Mouse (Mus musculus): Measurements from ENCODE around the gene Diaph2. TPM values are rescaled to one million over a fixed set of nuclear protein-coding genes. Genes with fewer than 3 reads are reported as not detected.

Gene Diaph2
- polyA plus RNA-seq, 1 experiment from 2014 or later = 3.4 TPM

GRCm38 (mm10) chrX:130423134-130423533 lies 673.6 kb downstream of the Diaph2 start:
- no peaks in the 10 kb centered on the region for H3K36me3 ChIP-seq (ENCODE audit: control insufficient read depth, insufficient read depth, low read length)
- no peak overlapping the region for H3K27ac ChIP-seq (ENCODE audit: low read length)
- H3K9ac ChIP-seq (ENCODE audit: low read depth, low read length) = no peak overlapping the region
- H3K4me1 ChIP-seq (ENCODE audit: control insufficient read depth, insufficient read depth, low read length) = no peaks in the 10 kb centered on the region
- no peaks in the 10 kb centered on the region for H3K9me3 ChIP-seq (replicated peaks; ENCODE audit: control insufficient read depth, low read length, poor library complexity, severe bottlenecking)
- no peaks in the 10 kb centered on the region for H3K27me3 ChIP-seq (ENCODE audit: control insufficient read depth, insufficient read depth, low read depth, low read length)
- no peak overlapping the region for H3K4me3 ChIP-seq (ENCODE audit: low read depth, low read length)
- ATAC-seq = no peak
- no peak overlapping the region for H3K4me2 ChIP-seq (ENCODE audit: low read length)
- WGBS = 75% methylated on average over 2 of the region's 2 CpGs

- Histone ChIP-seq H3K27me3 (ENCODE audit: control insufficient read depth, insufficient read depth, low read depth, low read length) (no peaks in the 10 kb centered on the region), H3K4me1 (ENCODE audit: control insufficient read depth, insufficient read depth, low read length) (no peaks in the 10 kb centered on the region), H3K4me2 (ENCODE audit: low read length) (no peak overlapping the region), H3K9ac (ENCODE audit: low read depth, low read length) (no peak overlapping the region), H3K9me3 (replicated peaks; ENCODE audit: control insufficient read depth, low read length, poor library complexity, severe bottlenecking) (no peaks in the 10 kb centered on the region), H3K36me3 (ENCODE audit: control insufficient read depth, insufficient read depth, low read length) (no peaks in the 10 kb centered on the region), H3K27ac (ENCODE audit: low read length) (no peak overlapping the region), H3K4me3 (ENCODE audit: low read depth, low read length) (no peak overlapping the region)
- no peak for ATAC-seq
- 34% methylated on average over 4 of the region's 4 CpGs for WGBS
Measured at GRCm38 (mm10) chrX:130451822-130452487, 702.4 kb downstream of the Diaph2 start.

GRCm38 (mm10) chrX:130452488-130452823 lies 702.9 kb downstream of the Diaph2 start:
- H3K9me3 ChIP-seq (replicated peaks; ENCODE audit: control insufficient read depth, low read length, poor library complexity, severe bottlenecking) = no peaks in the 10 kb centered on the region
- H3K4me3 ChIP-seq (ENCODE audit: low read depth, low read length) = no peak overlapping the region
- no peak overlapping the region for H3K9ac ChIP-seq (ENCODE audit: low read depth, low read length)
- no peak for ATAC-seq
- no peak overlapping the region for H3K27ac ChIP-seq (ENCODE audit: low read length)
- WGBS = 57% methylated on average over 4 of the region's 4 CpGs
- H3K4me1 ChIP-seq (ENCODE audit: control insufficient read depth, insufficient read depth, low read length) = no peaks in the 10 kb centered on the region
- H3K36me3 ChIP-seq (ENCODE audit: control insufficient read depth, insufficient read depth, low read length) = no peaks in the 10 kb centered on the region
- no peak overlapping the region for H3K4me2 ChIP-seq (ENCODE audit: low read length)
- no peaks in the 10 kb centered on the region for H3K27me3 ChIP-seq (ENCODE audit: control insufficient read depth, insufficient read depth, low read depth, low read length)

GRCm38 (mm10) chrX:130473133-130473532 lies 723.6 kb downstream of the Diaph2 start:
- Histone ChIP-seq H3K4me3 (ENCODE audit: low read depth, low read length) (no peak overlapping the region), H3K36me3 (ENCODE audit: control insufficient read depth, insufficient read depth, low read length) (no peaks in the 10 kb centered on the region), H3K4me2 (ENCODE audit: low read length) (no peak overlapping the region), H3K9me3 (replicated peaks; ENCODE audit: control insufficient read depth, low read length, poor library complexity, severe bottlenecking) (no peaks in the 10 kb centered on the region), H3K4me1 (ENCODE audit: control insufficient read depth, insufficient read depth, low read length) (no peaks in the 10 kb centered on the region), H3K27ac (ENCODE audit: low read length) (no peak overlapping the region), H3K27me3 (ENCODE audit: control insufficient read depth, insufficient read depth, low read depth, low read length) (no peaks in the 10 kb centered on the region), H3K9ac (ENCODE audit: low read depth, low read length) (no peak overlapping the region)
- no peak for ATAC-seq
- 42% methylated on average over 2 of the region's 2 CpGs for WGBS

- H3K4me1 ChIP-seq (ENCODE audit: control insufficient read depth, insufficient read depth, low read length) = no peaks in the 10 kb centered on the region
- no peak overlapping the region for H3K9ac ChIP-seq (ENCODE audit: low read depth, low read length)
- no peaks in the 10 kb centered on the region for H3K36me3 ChIP-seq (ENCODE audit: control insufficient read depth, insufficient read depth, low read length)
- H3K9me3 ChIP-seq (replicated peaks; ENCODE audit: control insufficient read depth, low read length, poor library complexity, severe bottlenecking) = no peaks in the 10 kb centered on the region
- no peak overlapping the region for H3K27ac ChIP-seq (ENCODE audit: low read length)
- 76% methylated on average over 1 of the region's 1 CpGs for WGBS
- no peak overlapping the region for H3K4me2 ChIP-seq (ENCODE audit: low read length)
- no peak overlapping the region for H3K4me3 ChIP-seq (ENCODE audit: low read depth, low read length)
- H3K27me3 ChIP-seq (ENCODE audit: control insufficient read depth, insufficient read depth, low read depth, low read length) = no peaks in the 10 kb centered on the region
- no peak for ATAC-seq
Measured at GRCm38 (mm10) chrX:130480877-130481276, 731.3 kb downstream of the Diaph2 start.

GRCm38 (mm10) chrX:130502680-130503464 lies 753.3 kb downstream of the Diaph2 start:
- WGBS = 44% methylated on average over 12 of the region's 12 CpGs
- Histone ChIP-seq H3K27me3 (ENCODE audit: control insufficient read depth, insufficient read depth, low read depth, low read length) (no peaks in the 10 kb centered on the region), H3K4me2 (ENCODE audit: low read length) (peak overlapping the region; percentile 29; the same call in 1 of the 2 replicates), H3K27ac (ENCODE audit: low read length) (peak overlapping the region; percentile 65), H3K4me3 (ENCODE audit: low read depth, low read length) (no peak overlapping the region; the same call in 1 of the 2 replicates), H3K9me3 (replicated peaks; ENCODE audit: control insufficient read depth, low read length, poor library complexity, severe bottlenecking) (no peaks in the 10 kb centered on the region), H3K36me3 (ENCODE audit: control insufficient read depth, insufficient read depth, low read length) (no peaks in the 10 kb centered on the region), H3K9ac (ENCODE audit: low read depth, low read length) (0 out of 2 replicates have a peak overlapping the region, but pooled peaks have one; percentile 48), H3K4me1 (ENCODE audit: control insufficient read depth, insufficient read depth, low read length) (peaks cover 3% of the 10 kb centered on the region; the same call in 1 of the 2 replicates)
- ATAC-seq = 0 out of 2 replicates have a peak, but pooled peaks have one; percentile 51

- Histone ChIP-seq H3K9me3 (replicated peaks; ENCODE audit: control insufficient read depth, low read length, poor library complexity, severe bottlenecking) (no peaks in the 10 kb centered on the region), H3K27ac (ENCODE audit: low read length) (peak overlapping the region; percentile 65; the same call in 1 of the 2 replicates), H3K4me1 (ENCODE audit: control insufficient read depth, insufficient read depth, low read length) (peaks cover 3% of the 10 kb centered on the region; the same call in 1 of the 2 replicates), H3K27me3 (ENCODE audit: control insufficient read depth, insufficient read depth, low read depth, low read length) (no peaks in the 10 kb centered on the region), H3K4me3 (ENCODE audit: low read depth, low read length) (no peak overlapping the region), H3K9ac (ENCODE audit: low read depth, low read length) (no peak overlapping the region), H3K4me2 (ENCODE audit: low read length) (peak overlapping the region; percentile 29; the same call in 1 of the 2 replicates), H3K36me3 (ENCODE audit: control insufficient read depth, insufficient read depth, low read length) (no peaks in the 10 kb centered on the region)
- WGBS = 52% methylated on average over 3 of the region's 3 CpGs
- ATAC-seq = no peak
Measured at GRCm38 (mm10) chrX:130503465-130503860, 753.9 kb downstream of the Diaph2 start.

- ATAC-seq = peak; percentile 39; the same call in 1 of the 2 replicates
- Histone ChIP-seq H3K4me2 (ENCODE audit: low read length) (no peak overlapping the region), H3K9ac (ENCODE audit: low read depth, low read length) (no peak overlapping the region), H3K36me3 (ENCODE audit: control insufficient read depth, insufficient read depth, low read length) (no peaks in the 10 kb centered on the region), H3K4me3 (ENCODE audit: low read depth, low read length) (no peak overlapping the region), H3K9me3 (replicated peaks; ENCODE audit: control insufficient read depth, low read length, poor library complexity, severe bottlenecking) (no peaks in the 10 kb centered on the region), H3K4me1 (ENCODE audit: control insufficient read depth, insufficient read depth, low read length) (peaks cover 3% of the 10 kb centered on the region; the same call in 1 of the 2 replicates), H3K27ac (ENCODE audit: low read length) (no peak overlapping the region), H3K27me3 (ENCODE audit: control insufficient read depth, insufficient read depth, low read depth, low read length) (no peaks in the 10 kb centered on the region)
- WGBS = 19% methylated on average over 5 of the region's 5 CpGs
Measured at GRCm38 (mm10) chrX:130505626-130506025, 756.1 kb downstream of the Diaph2 start.

Data from midbrain, embryonic 16.5 days (tissue).